Mouse (Mus musculus): Measurements from ENCODE around the gene Pcnx.

Pcnx gene

DNA sequence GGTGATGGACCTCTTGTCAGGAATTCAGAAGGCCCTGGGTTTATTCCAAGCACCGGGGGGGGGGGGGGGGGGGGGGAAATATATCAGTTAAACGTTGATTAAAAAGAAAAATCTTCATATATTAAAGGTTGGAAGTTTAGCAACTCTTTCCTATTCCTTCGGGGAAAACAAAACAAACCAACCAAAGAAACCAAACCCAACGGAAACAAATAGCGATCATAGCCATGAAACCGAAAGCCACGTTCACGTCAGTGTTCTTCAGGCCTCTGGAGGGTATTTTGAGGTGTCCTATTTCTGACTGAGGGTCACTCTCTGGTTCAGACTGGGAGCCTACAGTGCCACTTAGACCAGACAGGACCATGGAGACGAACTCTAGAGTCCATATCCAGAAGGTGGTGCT is 6.3 kb upstream of the Pcnx start:
- ATAC-seq (ENCODE audit: low TSS enrichment), result no peak

DNA sequence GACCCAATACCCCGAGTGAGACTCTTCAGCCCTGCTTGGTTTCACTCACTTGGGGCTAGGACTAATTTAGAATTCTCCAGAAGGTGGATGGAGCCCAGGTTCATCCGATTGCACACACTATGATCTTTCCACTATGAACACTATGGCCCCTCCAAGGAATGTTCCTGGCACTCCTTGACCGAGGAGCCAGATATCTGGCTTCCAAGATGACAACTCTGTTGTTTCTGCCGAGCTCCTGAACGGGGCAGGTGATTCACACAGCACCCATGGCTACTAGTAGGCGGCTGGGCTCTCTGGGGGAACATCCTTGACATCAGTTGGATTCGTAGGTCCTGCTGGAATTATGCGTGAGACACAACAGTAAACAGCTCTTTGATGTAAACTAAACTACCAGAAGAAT is 4.8 kb upstream of the Pcnx start:
- ATAC-seq (ENCODE audit: low TSS enrichment), result no peak

DNA sequence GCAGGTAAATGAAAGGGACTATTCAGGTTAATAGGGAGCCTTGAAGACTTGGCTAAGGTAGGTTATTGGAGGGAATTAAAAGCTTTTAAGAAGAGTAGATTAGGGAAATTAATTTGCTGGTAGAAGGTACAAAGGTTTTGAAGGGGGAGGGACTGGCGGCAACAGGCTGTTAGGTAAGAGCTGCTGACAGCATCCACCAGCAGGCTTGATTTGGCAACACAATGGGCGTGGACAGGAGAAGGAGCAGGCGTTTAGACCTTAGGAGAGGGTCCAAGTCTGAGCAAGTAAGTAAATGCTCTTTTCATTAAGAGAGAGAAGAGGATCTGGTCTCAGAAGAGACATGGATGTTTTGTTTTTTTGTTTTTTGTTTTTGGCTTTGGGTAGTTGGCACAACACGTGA is 3.1 kb upstream of the Pcnx start:
- no peak for ATAC-seq (ENCODE audit: low TSS enrichment)

DNA sequence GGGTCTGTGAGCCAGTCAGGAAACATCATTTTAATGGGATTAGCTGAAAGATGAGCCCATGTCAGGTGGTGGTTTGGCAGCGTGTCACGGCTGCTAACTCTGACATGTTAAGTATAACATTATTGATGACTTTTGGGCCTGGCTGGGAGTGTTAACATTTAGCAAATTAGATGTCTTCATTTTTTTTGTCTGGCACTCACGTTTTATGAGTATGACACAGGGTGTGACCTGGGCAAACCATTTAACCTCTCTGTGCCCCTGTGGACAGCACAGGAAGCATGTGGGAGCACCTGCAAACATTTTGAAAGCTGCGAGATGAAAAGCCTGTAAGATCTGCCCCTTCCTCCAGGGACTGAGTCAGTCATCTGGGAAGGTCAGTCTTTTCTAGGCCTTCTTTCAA is 2.6 kb upstream of the Pcnx start:
- ATAC-seq (ENCODE audit: low TSS enrichment), result no peak

DNA sequence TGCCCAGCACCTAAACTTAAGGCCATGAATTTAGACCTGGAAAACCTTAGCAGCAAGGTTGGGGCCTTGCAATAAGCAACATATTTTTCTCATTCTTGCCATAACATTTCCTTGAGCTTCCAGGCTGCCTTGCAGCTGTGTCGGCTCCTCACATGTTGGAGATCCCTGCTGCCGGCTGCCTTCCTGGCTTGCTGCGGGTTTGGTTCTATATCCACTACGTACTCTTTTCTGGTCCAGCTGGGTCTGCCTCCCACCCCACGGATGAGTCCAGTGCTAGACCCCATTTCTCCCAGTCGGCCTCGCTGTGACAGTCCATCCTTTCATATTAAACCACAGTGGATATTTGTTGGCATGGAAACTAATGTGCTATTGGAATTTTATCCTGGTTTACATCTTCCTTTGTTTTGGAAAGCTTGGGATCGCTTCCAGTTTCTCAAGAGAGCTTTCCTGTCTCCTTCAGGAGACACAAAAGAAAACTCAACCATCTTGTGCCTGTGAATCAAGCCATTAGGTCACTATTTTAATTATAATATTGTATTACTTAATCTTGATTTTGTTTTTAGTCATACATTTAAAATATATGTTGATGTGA is 1.7 kb upstream of the Pcnx start:
- no peak for ATAC-seq (ENCODE audit: low TSS enrichment)

DNA sequence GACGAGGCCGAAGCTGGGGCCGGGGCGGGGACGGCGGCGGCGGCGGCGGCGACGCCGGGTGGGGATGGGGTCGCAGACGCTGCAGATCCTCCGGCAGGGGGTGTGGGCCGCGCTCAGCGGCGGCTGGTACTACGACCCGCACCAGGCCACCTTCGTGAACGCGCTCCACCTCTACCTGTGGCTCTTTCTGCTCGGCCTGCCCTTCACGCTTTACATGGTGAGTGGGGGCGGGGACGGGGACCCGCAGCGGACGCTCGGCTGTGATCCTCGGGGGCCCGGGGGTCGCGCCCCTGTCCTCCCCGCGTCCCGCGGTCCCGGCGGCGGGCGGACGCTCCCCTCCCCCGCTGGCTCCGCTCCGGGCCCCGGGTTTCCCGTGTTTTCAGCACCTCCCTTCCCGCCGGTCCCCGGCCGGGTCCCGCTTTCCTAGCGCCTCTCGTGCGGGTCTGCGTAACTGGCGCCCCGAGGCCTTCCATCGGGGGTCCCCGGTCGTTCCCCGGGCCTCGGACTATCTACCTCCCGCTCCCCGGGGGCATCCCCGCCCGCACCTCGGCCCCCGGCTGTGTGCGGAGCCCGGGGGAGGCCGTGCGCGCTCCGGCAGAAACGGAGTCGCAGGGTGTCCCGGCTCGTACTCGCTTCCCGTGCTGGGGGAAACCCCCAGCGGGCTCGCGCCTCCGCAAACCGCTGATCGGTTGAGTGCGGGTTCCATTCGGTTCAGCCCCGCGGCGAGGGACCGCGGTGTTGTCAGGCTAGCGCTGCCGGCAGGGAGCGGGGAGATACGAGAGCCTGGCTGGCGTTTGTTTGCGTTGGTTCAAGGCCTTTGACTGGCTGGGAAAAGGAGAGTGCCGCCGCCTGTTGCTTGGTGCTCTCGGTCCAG is 722 bp downstream of the Pcnx start:
- ATAC-seq (ENCODE audit: low TSS enrichment), result peak; percentile 47

DNA sequence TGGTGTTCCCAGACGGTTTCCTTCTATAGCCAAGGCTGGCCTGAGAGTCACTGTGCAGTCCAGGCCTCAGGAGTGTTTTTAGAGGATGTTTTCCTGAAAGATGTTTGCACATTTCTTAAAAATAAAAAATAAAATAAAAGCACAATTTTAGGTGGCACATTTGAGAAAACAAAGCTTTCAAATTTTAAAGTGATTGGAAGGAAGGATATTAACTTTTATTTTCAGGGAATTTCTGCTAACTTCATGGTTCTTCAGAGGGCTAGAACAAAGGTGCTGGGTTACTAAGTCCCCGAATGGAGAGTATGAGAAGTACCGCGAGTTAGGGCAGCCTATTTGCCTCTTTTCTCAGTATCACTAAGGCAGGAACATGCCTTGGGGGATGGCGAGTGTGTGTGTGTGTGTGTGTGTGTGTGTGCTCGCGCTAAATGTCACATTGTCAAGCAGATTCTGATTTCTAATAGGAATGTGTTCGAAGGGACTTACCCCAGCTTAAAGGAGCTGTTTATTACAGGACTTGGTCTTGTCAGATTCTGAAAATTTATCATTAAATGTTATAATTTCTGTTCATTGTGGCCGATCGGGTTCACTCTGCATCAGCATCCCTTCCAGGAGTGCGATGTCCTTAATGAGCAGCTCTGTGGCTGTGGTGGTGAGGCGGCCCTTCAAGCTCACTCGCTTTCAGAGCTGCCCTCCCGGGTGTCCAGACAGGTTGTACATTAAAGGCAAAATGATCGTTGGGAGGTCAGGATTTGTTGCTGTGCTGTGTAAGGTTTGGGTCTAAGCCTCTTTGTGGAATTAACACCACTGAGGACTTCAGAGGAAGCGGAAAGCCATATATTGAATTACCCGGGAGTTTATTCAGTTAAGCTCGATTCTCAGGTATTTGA is 1.6 kb downstream of the Pcnx start:
- no peak for ATAC-seq (ENCODE audit: low TSS enrichment)

DNA sequence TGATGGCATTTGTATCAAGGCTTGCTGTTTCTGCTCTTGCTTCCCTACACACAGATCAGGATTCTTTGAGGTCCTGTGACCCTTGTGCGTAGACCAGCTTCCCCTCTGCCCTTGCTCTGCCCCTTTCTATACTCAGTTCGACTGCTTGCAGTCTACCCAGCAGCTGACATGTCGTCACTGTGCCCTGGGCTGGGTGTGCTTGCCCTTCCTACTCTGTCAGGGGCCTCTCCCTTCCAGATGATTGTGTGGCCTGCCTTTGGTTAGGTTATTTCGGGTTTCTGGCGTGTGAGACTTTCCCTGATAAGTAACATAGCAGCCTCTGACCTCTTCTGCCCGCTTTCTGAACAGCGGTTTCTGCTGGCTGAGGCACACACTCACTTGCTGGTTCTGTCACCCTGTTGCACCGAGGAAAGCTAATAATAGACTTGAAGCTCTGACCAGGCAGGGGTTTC is 2.6 kb downstream of the Pcnx start:
- ATAC-seq (ENCODE audit: low TSS enrichment), result no peak

DNA sequence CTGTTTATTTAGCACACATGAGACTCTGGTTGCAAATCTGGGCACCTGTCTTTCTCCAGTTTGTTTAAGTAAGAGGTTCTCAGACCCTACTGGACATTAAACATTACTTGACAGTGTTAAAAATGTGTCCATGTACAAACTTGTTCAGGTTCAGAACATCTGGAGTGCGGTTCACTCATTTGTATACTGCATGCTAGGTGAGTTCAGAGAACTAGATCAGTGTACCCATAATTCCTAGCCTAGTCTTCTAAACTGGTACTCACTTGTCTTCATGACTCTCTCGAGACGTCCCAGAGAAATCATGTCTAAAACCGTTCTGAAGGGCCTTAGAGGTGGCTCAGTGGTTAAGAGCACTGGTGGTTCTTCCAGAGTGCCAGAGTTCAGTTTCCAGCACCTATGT is 4.1 kb downstream of the Pcnx start:
- ATAC-seq (ENCODE audit: low TSS enrichment), result no peak

DNA sequence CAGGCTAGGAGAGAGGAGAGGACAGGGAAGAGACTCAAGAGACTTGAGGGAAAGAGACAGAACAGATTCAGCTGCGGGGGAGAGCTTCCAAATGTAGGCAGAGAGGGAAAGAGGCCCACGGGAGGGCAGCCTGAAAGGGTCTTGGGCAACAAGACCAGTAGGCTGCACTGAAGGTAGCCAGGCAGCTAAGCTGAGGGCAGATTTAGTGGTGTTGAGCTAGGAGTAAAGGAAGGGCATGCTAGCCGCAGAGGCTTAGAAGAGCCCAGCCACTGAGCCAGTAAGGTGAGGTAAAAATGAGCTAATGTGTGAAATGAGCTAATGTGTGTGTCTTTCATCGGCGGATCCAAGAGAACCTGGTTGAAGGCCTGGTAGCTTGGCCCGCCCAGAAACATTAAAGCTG is 5.4 kb downstream of the Pcnx start:
- ATAC-seq (ENCODE audit: low TSS enrichment), result no peak

DNA sequence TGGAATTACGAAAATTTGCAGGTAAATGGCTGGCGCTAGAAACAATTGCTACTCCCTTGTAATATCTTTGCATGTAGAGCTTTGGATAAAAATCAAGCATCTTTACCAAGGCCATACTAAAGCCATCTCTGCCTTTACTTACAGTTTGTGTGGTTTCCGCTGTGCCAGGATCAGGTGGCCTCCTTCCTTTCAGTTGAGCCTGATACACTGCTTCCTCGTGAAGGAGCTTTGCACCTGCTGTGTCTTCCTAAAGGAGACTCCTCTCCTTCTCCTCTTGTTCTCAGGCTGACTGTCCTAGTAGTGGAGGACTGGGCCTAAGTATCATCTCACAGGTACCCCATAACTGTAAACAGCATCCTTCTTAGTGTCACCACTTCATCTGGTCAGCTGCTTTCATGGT is 7.5 kb downstream of the Pcnx start:
- ATAC-seq (ENCODE audit: low TSS enrichment), result no peak

DNA sequence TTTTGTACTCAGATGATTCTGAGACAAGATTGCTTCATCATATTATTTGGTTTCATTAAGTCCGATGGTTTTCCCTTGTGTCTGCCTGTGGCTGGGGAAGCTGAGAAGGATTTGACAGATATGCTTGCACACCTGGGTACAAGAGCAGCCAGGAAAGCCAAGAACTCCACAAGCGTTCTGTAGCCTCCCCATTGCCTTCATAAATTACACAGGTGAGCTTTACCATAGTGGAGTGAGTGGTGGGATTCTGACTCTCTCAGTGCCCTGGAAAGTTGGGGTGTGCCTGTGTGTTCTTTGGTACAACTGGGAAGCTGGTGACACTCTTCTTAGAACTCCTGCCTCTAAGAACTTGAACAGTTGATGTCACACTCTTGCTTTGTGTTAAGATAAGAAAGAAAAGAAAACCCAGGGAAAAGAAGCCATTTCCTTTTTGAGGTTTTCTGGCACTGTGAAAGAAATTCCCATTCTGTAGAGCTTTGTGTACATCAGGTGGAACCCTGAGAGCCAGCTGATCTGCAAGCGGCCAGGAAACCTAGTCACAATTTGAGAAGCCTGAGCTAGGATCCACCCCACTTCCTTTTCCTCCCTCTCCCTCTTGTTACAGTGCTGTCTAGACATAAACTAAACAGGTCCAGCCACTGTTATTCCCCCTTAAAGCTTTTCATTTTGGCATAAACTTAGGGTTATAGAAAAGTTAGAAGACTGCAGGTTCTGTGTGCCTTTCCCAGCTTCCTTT is 9.6 kb downstream of the Pcnx start:
- ATAC-seq (ENCODE audit: low TSS enrichment), result 0 out of 2 replicates have a peak, but pooled peaks have one; percentile 34

DNA sequence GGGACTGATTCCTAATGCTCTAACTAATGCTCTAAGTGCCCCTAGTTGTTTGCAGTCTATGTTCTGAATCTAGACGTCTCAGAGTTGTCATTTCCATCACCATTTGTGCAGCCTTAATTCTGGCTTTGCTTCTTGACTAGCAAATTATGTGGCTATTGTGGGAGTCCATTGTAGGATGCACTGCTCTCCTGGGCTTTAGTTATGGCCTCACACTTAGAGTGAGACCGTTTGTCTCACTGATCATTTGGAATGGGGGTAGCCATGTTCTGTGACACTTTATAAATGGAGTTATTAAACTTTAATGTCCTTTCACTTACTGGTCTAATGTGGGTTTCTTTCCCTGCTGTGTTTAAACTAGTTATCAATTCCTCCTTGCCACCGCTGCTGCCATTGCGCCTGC is 13.5 kb downstream of the Pcnx start:
- no peak for ATAC-seq (ENCODE audit: low TSS enrichment)

DNA sequence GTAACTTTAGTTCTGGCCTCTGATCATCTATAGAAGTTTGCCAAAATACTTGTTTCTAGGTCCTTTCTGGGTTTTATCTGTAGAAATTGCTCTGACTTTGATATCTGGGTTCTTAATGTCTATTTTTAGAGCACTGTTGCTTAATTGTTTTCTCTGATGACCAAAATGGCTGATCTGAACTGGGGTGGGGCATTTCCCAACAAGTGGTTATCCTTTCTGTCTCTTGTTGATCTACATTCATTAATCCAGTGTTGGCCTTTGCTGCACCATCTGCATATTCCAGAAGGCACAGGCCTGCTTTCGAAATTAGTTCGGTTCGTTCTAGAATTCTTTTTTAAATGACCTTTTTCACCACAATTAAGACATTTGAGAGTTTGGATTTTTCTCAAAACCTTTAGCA is 20.3 kb downstream of the Pcnx start:
- ATAC-seq (ENCODE audit: low TSS enrichment), result no peak

DNA sequence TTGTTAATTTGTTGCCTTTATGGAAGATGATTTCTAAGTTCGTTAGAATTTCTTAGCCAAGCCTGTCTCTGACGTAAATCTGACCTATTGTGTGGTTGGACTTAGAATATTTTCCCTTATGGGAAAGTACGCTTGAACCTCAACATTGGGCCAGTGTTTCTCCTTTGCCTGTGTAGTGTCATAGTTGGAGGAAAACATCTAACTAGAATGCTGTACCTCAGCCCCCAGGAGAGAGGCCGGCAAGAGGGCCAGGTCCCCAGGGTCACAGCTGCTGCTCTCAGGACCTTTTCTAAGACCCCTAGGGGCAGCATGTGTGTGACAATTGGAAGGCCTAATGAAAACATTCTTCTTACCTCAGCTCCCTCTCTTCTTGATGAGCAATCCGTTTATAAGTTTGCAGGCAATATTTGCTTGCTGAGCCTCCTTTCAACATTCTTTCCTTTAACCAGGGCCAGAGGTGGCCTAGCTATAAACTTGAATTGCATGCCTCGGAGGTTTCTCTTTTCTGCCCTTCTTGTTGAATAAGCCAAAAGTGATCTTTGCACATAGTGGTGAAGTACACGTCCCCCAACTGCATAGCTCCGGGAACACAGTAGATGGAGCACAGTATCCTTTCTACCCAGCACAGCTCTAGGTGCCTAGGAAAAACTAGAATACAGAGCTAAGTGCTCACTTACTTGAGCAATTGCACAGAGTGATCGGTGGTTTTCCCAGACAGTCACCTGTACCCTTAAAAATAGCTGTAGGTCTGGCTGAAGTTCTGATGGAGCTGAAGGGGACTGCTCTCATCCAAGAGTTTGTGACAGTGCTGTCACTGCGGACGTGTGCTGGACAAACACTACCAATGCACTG is 23.7 kb downstream of the Pcnx start:
- ATAC-seq (ENCODE audit: low TSS enrichment), result no peak

DNA sequence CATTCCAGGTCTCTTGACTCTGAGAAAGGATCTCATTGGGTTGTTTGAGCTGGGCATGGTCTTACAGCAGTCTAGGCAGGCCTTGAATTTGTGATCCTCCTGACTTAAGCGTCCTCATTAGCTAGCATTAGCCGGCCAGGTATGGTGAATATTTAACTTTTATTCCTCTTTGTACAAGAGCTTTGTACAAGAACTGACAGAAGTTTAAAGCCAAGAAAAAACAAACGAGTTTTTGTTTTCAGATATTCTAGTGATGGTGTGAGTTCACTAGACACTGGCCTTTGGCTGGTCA is 24.2 kb downstream of the Pcnx start:
- ATAC-seq (ENCODE audit: low TSS enrichment), result no peak

DNA sequence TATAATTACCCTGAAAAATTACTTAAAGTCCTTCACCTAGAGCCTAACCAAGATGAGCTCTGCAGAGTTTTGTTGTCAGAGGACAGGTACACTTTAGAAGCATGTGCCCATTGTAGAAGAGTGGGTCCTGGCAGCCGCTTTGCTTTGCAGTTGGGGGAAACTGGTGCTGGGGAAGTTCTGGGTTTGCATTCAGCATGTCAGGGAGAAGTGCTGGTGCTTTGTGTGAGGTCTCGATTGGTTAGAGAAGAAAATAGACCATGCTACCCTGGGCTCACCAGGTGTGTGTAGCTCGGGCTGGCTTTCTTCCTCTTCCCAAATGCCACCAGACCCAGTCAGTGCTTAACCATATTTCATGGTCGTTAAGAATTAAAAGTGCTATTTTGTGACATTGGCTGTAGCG is 25.2 kb downstream of the Pcnx start:
- no peak for ATAC-seq (ENCODE audit: low TSS enrichment)

DNA sequence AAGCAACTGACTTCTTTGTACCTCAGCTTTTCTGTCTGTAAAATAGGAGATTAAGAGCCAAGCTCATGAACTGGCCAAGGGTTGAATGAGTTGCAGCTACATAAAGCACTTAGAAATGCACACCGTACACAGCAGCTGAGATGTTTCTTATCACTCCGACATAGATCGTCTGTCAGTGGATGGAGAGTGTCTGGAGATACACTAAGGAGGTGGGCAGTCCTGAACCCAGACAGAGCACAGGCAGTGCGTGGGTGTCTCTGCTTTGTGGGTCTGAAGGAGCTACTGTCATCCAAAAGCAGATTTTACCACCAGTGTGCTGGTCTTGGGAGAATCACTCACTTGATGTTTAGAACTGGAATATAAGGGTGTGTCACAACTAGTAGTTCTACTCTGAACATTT is 26.2 kb downstream of the Pcnx start:
- ATAC-seq (ENCODE audit: low TSS enrichment), result peak; percentile 72

DNA sequence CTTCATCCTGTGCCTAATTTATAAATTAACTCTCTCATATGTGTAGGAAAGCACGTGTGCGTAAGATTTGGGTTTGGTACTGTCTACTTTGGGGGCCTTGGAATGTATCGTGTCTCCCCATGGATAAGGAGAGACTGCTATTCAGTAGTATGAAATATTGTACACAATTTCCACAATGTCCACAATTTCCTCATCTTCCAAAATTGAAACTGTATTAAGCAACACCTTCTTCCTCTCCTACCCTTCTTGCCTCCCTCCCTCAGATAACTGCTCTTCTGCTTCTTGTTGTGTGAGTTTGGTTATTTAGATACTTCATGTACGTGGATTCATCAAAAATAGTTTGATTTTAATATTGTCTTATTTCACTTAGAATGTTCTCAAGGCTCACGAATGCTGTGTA is 29.1 kb downstream of the Pcnx start:
- no peak for ATAC-seq (ENCODE audit: low TSS enrichment)

DNA sequence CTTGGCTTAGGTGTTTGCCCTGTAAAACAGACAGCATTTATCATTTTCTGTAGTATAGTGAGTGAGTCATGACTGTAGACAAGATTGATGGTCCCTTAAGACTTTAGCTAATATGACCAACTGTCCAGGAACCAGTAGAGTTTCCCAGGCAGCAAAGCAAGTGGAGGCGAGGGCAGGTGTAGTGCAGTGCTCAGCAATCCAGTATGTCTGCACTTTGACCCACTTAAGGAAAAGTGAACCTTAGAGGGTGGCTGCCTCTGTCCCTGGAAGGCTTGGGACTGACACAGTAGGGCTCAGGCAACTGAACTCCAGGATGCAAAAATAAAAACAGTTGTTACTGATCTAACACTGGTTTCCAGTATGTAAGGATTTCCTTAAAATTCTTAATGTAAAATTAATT is 32.1 kb downstream of the Pcnx start:
- no peak for ATAC-seq (ENCODE audit: low TSS enrichment)

DNA sequence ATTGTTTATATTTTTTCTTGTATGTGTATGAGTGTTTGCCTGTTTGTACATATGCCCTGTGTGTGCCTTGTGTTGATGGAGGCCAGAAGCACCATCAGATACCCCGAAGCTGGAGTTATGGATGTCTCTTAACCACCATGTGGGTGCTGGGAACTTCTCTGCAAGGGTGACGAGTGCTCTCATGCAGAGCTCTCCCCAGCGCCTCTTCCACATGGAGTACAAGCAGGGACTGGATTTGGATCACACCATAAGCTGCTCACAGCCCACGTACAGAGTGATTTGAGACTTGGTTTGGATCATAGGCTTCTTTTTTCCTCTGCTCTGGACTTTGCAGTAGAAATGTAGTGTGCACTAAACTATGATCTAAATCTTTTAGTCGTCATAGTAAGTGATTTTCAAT is 34.5 kb downstream of the Pcnx start:
- peak; percentile 97 for ATAC-seq (ENCODE audit: low TSS enrichment)
